Mouse (Mus musculus) stomach, embryonic 15.5 days (tissue): ENCODE measurements around the gene Mars. TPM values are rescaled to one million over a fixed set of nuclear protein-coding genes. Genes with fewer than 3 reads are reported as not detected.

Experiments
- ATAC-seq: fragments of 200-750 bp; cut with Nextera tagmentation; 2 replicates; pipeline ENCODE4 v1.8.0; 2017; ENCODE audit warnings: low read depth, moderate number of reproducible peaks, moderate TSS enrichment; ENCODE audit not compliant: insufficient read depth, low FRiP score
- H3K27ac ChIP-seq: fragments of 300-500 bp; sonication (generic); 2 replicates; pipeline ENCODE4 v1.5.1; 2015; ENCODE audit warnings: mild to moderate bottlenecking, inconsistent platforms
- H3K27me3 ChIP-seq: fragments of 300-500 bp; sonication (generic); replicated peaks from 2 replicates; pipeline ENCODE4 v1.6.1; 2015; ENCODE audit warnings: inconsistent platforms
- H3K36me3 ChIP-seq: fragments of 300-500 bp; sonication (generic); 2 replicates; pipeline ENCODE4 v1.6.1; 2015; ENCODE audit warnings: inconsistent platforms
- H3K4me1 ChIP-seq: fragments of 300-500 bp; sonication (generic); 2 replicates; pipeline ENCODE4 v1.6.1; 2015; ENCODE audit warnings: inconsistent platforms
- H3K4me2 ChIP-seq: fragments of 300-500 bp; sonication (generic); 2 replicates; pipeline ENCODE4 v1.6.1; 2015; ENCODE audit warnings: mild to moderate bottlenecking, inconsistent platforms
- H3K4me3 ChIP-seq: fragments of 300-500 bp; sonication (generic); replicated peaks from 2 replicates; pipeline ENCODE4 v1.5.1; 2015; ENCODE audit warnings: inconsistent platforms
- H3K9ac ChIP-seq: fragments of 300-500 bp; sonication (generic); 2 replicates; pipeline ENCODE4 v1.6.1; 2015; ENCODE audit warnings: inconsistent platforms
- H3K9me3 ChIP-seq: fragments of 300-500 bp; sonication (generic); 2 replicates; pipeline ENCODE4 v1.6.1; 2016; ENCODE audit warnings: inconsistent platforms
- WGBS: fragments of 180-500 bp; shearing (Covaris S2); methylation state at CpG from one replicate; pipeline ENCODE4 v1.1.7; 2015; 5-methylcytosine and 5-hydroxymethylcytosine counted together
- polyA plus RNA-seq: library from polyadenylated mRNA; unstranded; fragments of >200 nt; fragmentation: Nextera tagmentation; extraction: Ambion mirVana; gene quantifications from 2 replicates; pipeline ENCODE4 v1.2.1, GENCODE M21; 2015

Mars gene
- 109 and 110 TPM in 2 replicates for polyA plus RNA-seq

GRCm38 (mm10) chr10:127311476-127312355 lies at the start of gene Mars:
Gene Mars, minus strand, starts transcription at chr10:127311786.
- H3K4me2 ChIP-seq = peak within 1 kb of the TSS; percentile 75
- peak within 1 kb of the TSS; percentile 68 for H3K9ac ChIP-seq
- H3K4me1 ChIP-seq = peaks cover 10% of the 10 kb centered on the region; the same call in 1 of the 2 replicates
- peak within 1 kb of the TSS; percentile 79 for H3K4me3 ChIP-seq
- H3K27me3 ChIP-seq = no peaks in the 10 kb centered on the region
- peak; percentile 97 for ATAC-seq
- no peaks in the 10 kb centered on the region for H3K9me3 ChIP-seq
- peaks cover 24% of the 10 kb centered on the region for H3K36me3 ChIP-seq
- under 1% methylated on average over 65 of the region's 65 CpGs for WGBS
- H3K27ac ChIP-seq = peak within 1 kb of the TSS; percentile 81

- no peaks in the 10 kb centered on the region for H3K36me3 ChIP-seq
- no peak overlapping the region for H3K27ac ChIP-seq
- WGBS = 81% methylated on average over 3 of the region's 3 CpGs
- no peak overlapping the region for H3K4me3 ChIP-seq
- no peaks in the 10 kb centered on the region for H3K4me1 ChIP-seq
- H3K9me3 ChIP-seq = no peaks in the 10 kb centered on the region
- H3K27me3 ChIP-seq = no peaks in the 10 kb centered on the region
- H3K9ac ChIP-seq = no peak overlapping the region
- ATAC-seq = no peak
- H3K4me2 ChIP-seq = no peak overlapping the region
Observed at GRCm38 (mm10) chr10:127360714-127361113, 49.1 kb upstream of the Mars start.

- no peak overlapping the region for H3K4me3 ChIP-seq
- no peaks in the 10 kb centered on the region for H3K9me3 ChIP-seq
- H3K27me3 ChIP-seq = no peaks in the 10 kb centered on the region
- no peak overlapping the region for H3K4me2 ChIP-seq
- H3K27ac ChIP-seq = no peak overlapping the region
- H3K4me1 ChIP-seq = 0 out of 2 replicates have a peak, but pooled peaks cover 2% of the 10 kb centered on the region
- ATAC-seq = no peak
- no peak overlapping the region for H3K9ac ChIP-seq
- H3K36me3 ChIP-seq = no peaks in the 10 kb centered on the region
- WGBS = 68% methylated on average over 10 of the region's 10 CpGs
Observed at GRCm38 (mm10) chr10:127355336-127355735, 43.8 kb upstream of the Mars start.

GRCm38 (mm10) chr10:127353909-127354895 lies 42.6 kb upstream of the Mars start, which contains the start of gene Inhbe:
Gene Inhbe, minus strand, starts transcription at chr10:127354411.
- no peak for ATAC-seq

GRCm38 (mm10) chr10:127352766-127353165 lies 41.2 kb upstream of the Mars start:
- no peak overlapping the region for H3K4me3 ChIP-seq
- no peak for ATAC-seq
- H3K4me1 ChIP-seq = 0 out of 2 replicates have a peak, but pooled peaks cover 2% of the 10 kb centered on the region
- H3K9ac ChIP-seq = no peak overlapping the region
- H3K27me3 ChIP-seq = no peaks in the 10 kb centered on the region
- no peaks in the 10 kb centered on the region for H3K36me3 ChIP-seq
- H3K9me3 ChIP-seq = no peaks in the 10 kb centered on the region
- WGBS = 91% methylated on average over 11 of the region's 11 CpGs
- H3K27ac ChIP-seq = no peak overlapping the region
- no peak overlapping the region for H3K4me2 ChIP-seq

More at GRCm38 (mm10) chr10:127353909-127354895, 42.6 kb upstream of the Mars start, which contains the start of gene Inhbe:
- Histone ChIP-seq H3K27me3 (no peaks in the 10 kb centered on the region), H3K9ac (no peak within 1 kb of the TSS), H3K4me1 (0 out of 2 replicates have a peak, but pooled peaks cover 2% of the 10 kb centered on the region), H3K9me3 (no peaks in the 10 kb centered on the region), H3K4me2 (no peak within 1 kb of the TSS), H3K27ac (no peak within 1 kb of the TSS), H3K36me3 (no peaks in the 10 kb centered on the region), H3K4me3 (no peak within 1 kb of the TSS)
- 81% methylated on average over 18 of the region's 18 CpGs for WGBS

GRCm38 (mm10) chr10:127352187-127352586 lies 40.6 kb upstream of the Mars start:
- no peaks in the 10 kb centered on the region for H3K27me3 ChIP-seq
- no peaks in the 10 kb centered on the region for H3K9me3 ChIP-seq
- H3K36me3 ChIP-seq = no peaks in the 10 kb centered on the region
- no peak overlapping the region for H3K27ac ChIP-seq
- ATAC-seq = no peak
- no peak overlapping the region for H3K9ac ChIP-seq
- 0 out of 2 replicates have a peak, but pooled peaks cover 2% of the 10 kb centered on the region for H3K4me1 ChIP-seq
- H3K4me3 ChIP-seq = no peak overlapping the region
- 79% methylated on average over 9 of the region's 9 CpGs for WGBS
- H3K4me2 ChIP-seq = no peak overlapping the region

GRCm38 (mm10) chr10:127351719-127352118 lies 40.1 kb upstream of the Mars start:
- Histone ChIP-seq H3K4me1 (0 out of 2 replicates have a peak, but pooled peaks cover 2% of the 10 kb centered on the region), H3K27ac (no peak overlapping the region), H3K27me3 (no peaks in the 10 kb centered on the region), H3K4me2 (no peak overlapping the region), H3K9me3 (no peaks in the 10 kb centered on the region), H3K36me3 (no peaks in the 10 kb centered on the region), H3K4me3 (no peak overlapping the region), H3K9ac (no peak overlapping the region)
- no peak; the same call in 1 of the 2 replicates for ATAC-seq
- WGBS = 66% methylated on average over 8 of the region's 8 CpGs

- 81% methylated on average over 8 of the region's 8 CpGs for WGBS
- no peak overlapping the region; the same call in 1 of the 2 replicates for H3K4me2 ChIP-seq
Observed at GRCm38 (mm10) chr10:127351285-127351595, 39.7 kb upstream of the Mars start.

GRCm38 (mm10) chr10:127350594-127351284 lies 39.2 kb upstream of the Mars start:
- peak overlapping the region; percentile 16; the same call in 1 of the 2 replicates for H3K4me3 ChIP-seq
- H3K4me2 ChIP-seq = peak overlapping the region; percentile 52
- no peaks in the 10 kb centered on the region for H3K27me3 ChIP-seq
- H3K4me1 ChIP-seq = 0 out of 2 replicates have a peak, but pooled peaks cover 2% of the 10 kb centered on the region
- no peaks in the 10 kb centered on the region for H3K36me3 ChIP-seq
- no peak overlapping the region for H3K9ac ChIP-seq
- H3K9me3 ChIP-seq = no peaks in the 10 kb centered on the region
- peak; percentile 70 for ATAC-seq
- WGBS = 11% methylated on average over 24 of the region's 24 CpGs
- H3K27ac ChIP-seq = no peak overlapping the region

More at GRCm38 (mm10) chr10:127351285-127351595, 39.7 kb upstream of the Mars start:
- ATAC-seq = no peak
- Histone ChIP-seq H3K27ac (no peak overlapping the region), H3K9me3 (no peaks in the 10 kb centered on the region), H3K4me3 (no peak overlapping the region), H3K27me3 (no peaks in the 10 kb centered on the region), H3K4me1 (0 out of 2 replicates have a peak, but pooled peaks cover 2% of the 10 kb centered on the region), H3K9ac (no peak overlapping the region), H3K36me3 (no peaks in the 10 kb centered on the region)

GRCm38 (mm10) chr10:127349810-127350209 lies 38.2 kb upstream of the Mars start:
- H3K4me3 ChIP-seq = no peak overlapping the region
- no peak overlapping the region for H3K4me2 ChIP-seq
- 0 out of 2 replicates have a peak, but pooled peaks cover 2% of the 10 kb centered on the region for H3K4me1 ChIP-seq
- H3K9ac ChIP-seq = no peak overlapping the region
- no peaks in the 10 kb centered on the region for H3K36me3 ChIP-seq
- no peaks in the 10 kb centered on the region for H3K27me3 ChIP-seq
- no peak overlapping the region for H3K27ac ChIP-seq
- H3K9me3 ChIP-seq = no peaks in the 10 kb centered on the region
- WGBS = 69% methylated on average over 8 of the region's 8 CpGs
- ATAC-seq = no peak

GRCm38 (mm10) chr10:127348957-127349356 lies 37.4 kb upstream of the Mars start:
- H3K36me3 ChIP-seq = no peaks in the 10 kb centered on the region
- no peak for ATAC-seq
- no peak overlapping the region for H3K27ac ChIP-seq
- WGBS = 70% methylated on average over 4 of the region's 4 CpGs
- H3K9me3 ChIP-seq = no peaks in the 10 kb centered on the region
- H3K4me2 ChIP-seq = no peak overlapping the region
- H3K4me3 ChIP-seq = no peak overlapping the region
- no peaks in the 10 kb centered on the region for H3K27me3 ChIP-seq
- 0 out of 2 replicates have a peak, but pooled peaks cover 2% of the 10 kb centered on the region for H3K4me1 ChIP-seq
- no peak overlapping the region for H3K9ac ChIP-seq
